Mouse (Mus musculus) forebrain, embryonic 12.5 days (tissue): ENCODE data around the gene 6030452D12Rik. TPM values are rescaled to one million over a fixed set of nuclear protein-coding genes. Genes with fewer than 3 reads are reported as not detected.

Source experiments
- ATAC-seq: fragments of 200-750 bp; cut with Nextera tagmentation; 2 replicates; pipeline ENCODE4 v1.8.0; 2017; ENCODE audit warnings: moderate TSS enrichment; ENCODE audit not compliant: low FRiP score
- H3K27ac ChIP-seq: fragments of 300-500 bp; sonication (generic); 2 replicates; pipeline ENCODE4 v1.5.1; 2016; ENCODE audit warnings: mild to moderate bottlenecking
- H3K27me3 ChIP-seq: fragments of 300-500 bp; sonication (generic); 2 replicates; pipeline ENCODE4 v1.6.1; 2016; ENCODE audit warnings: mild to moderate bottlenecking
- H3K36me3 ChIP-seq: fragments of 300-500 bp; sonication (generic); replicated peaks from 2 replicates; pipeline ENCODE4 v1.6.1; 2016; ENCODE audit warnings: mild to moderate bottlenecking
- H3K4me1 ChIP-seq: fragments of 300-500 bp; sonication (generic); 2 replicates; pipeline ENCODE4 v1.6.1; 2016
- H3K4me2 ChIP-seq: fragments of 300-500 bp; sonication (generic); 2 replicates; pipeline ENCODE4 v1.6.1; 2016; ENCODE audit warnings: mild to moderate bottlenecking, moderate library complexity
- H3K4me3 ChIP-seq: fragments of 300-500 bp; sonication (generic); replicated peaks from 2 replicates; pipeline ENCODE4 v1.5.1; 2016; ENCODE audit warnings: mild to moderate bottlenecking
- H3K9ac ChIP-seq: fragments of 300-500 bp; sonication (generic); 2 replicates; pipeline ENCODE4 v1.6.1; 2016; ENCODE audit warnings: mild to moderate bottlenecking
- H3K9me3 ChIP-seq: fragments of 300-500 bp; sonication (generic); 2 replicates; pipeline ENCODE4 v1.6.1; 2016
- WGBS: fragments of 180-500 bp; shearing (Covaris S2); methylation state at CpG from one replicate; pipeline ENCODE4 v1.1.7; 2016; 5-methylcytosine and 5-hydroxymethylcytosine counted together
- polyA plus RNA-seq: library from polyadenylated mRNA; unstranded; fragments of >200 nt; fragmentation: Nextera tagmentation; extraction: Ambion mirVana; gene quantifications from 2 replicates; pipeline ENCODE4 v1.2.1, GENCODE M21; 2016

Gene 6030452D12Rik
- polyA plus RNA-seq, 1 experiment from 2014 or later = not detected

- Histone ChIP-seq H3K36me3 (no peaks in the 10 kb centered on the region), H3K4me1 (no peaks in the 10 kb centered on the region), H3K27me3 (no peaks in the 10 kb centered on the region), H3K4me2 (no peak overlapping the region), H3K27ac (no peak overlapping the region), H3K9me3 (no peaks in the 10 kb centered on the region), H3K4me3 (no peak overlapping the region), H3K9ac (no peak overlapping the region)
- 94% methylated on average over 7 of the region's 7 CpGs for WGBS
- no peak for ATAC-seq
These were observed 46.4 kb downstream of the 6030452D12Rik start for GRCm38 (mm10) chr8:106546746-106547145.

- no peaks in the 10 kb centered on the region for H3K9me3 ChIP-seq
- H3K27ac ChIP-seq = no peak overlapping the region
- WGBS = 87% methylated on average over 10 of the region's 10 CpGs
- H3K4me1 ChIP-seq = no peaks in the 10 kb centered on the region
- no peak overlapping the region for H3K4me2 ChIP-seq
- H3K27me3 ChIP-seq = no peaks in the 10 kb centered on the region
- no peak overlapping the region for H3K9ac ChIP-seq
- no peak for ATAC-seq
- H3K36me3 ChIP-seq = no peaks in the 10 kb centered on the region
- H3K4me3 ChIP-seq = no peak overlapping the region
These were observed 48.1 kb downstream of the 6030452D12Rik start for GRCm38 (mm10) chr8:106548366-106548936.

- H3K4me3 ChIP-seq = no peak overlapping the region
- no peak overlapping the region for H3K9ac ChIP-seq
- H3K27me3 ChIP-seq = no peaks in the 10 kb centered on the region
- H3K4me2 ChIP-seq = no peak overlapping the region
- H3K4me1 ChIP-seq = no peaks in the 10 kb centered on the region
- H3K9me3 ChIP-seq = no peaks in the 10 kb centered on the region
- no peak overlapping the region for H3K27ac ChIP-seq
- ATAC-seq = no peak
- 98% methylated on average over 1 of the region's 1 CpGs for WGBS
- H3K36me3 ChIP-seq = no peaks in the 10 kb centered on the region
These were observed 50.6 kb downstream of the 6030452D12Rik start for GRCm38 (mm10) chr8:106550906-106551305.

- no peak overlapping the region for H3K4me3 ChIP-seq
- ATAC-seq = no peak
- no peak overlapping the region for H3K4me2 ChIP-seq
- WGBS = 95% methylated on average over 5 of the region's 5 CpGs
- no peak overlapping the region for H3K27ac ChIP-seq
- peaks cover 10% of the 10 kb centered on the region for H3K9me3 ChIP-seq
- no peaks in the 10 kb centered on the region for H3K36me3 ChIP-seq
- no peaks in the 10 kb centered on the region for H3K27me3 ChIP-seq
- H3K9ac ChIP-seq = no peak overlapping the region
- H3K4me1 ChIP-seq = no peaks in the 10 kb centered on the region
These were observed 53.7 kb downstream of the 6030452D12Rik start for GRCm38 (mm10) chr8:106554011-106554410.

GRCm38 (mm10) chr8:106556068-106556645 lies 55.8 kb downstream of the 6030452D12Rik start:
- Histone ChIP-seq H3K4me3 (no peak overlapping the region), H3K9ac (no peak overlapping the region), H3K4me1 (peaks cover 1% of the 10 kb centered on the region; the same call in 1 of the 2 replicates), H3K27me3 (no peaks in the 10 kb centered on the region), H3K36me3 (no peaks in the 10 kb centered on the region), H3K9me3 (peaks cover 10% of the 10 kb centered on the region), H3K27ac (no peak overlapping the region), H3K4me2 (no peak overlapping the region)
- ATAC-seq = no peak
- 83% methylated on average over 6 of the region's 7 CpGs for WGBS

Other genes with a start within 250 kb of the 6030452D12Rik start
- gene Smpd3, start 162.5 kb upstream of the 6030452D12Rik start, polyA plus RNA-seq = 24.4 and 30.0 TPM in 2 replicates
- gene Zfp90, start 85.2 kb upstream of the 6030452D12Rik start, polyA plus RNA-seq = 36.5 and 41.1 TPM in 2 replicates
- gene Cdh3, start 10.4 kb downstream of the 6030452D12Rik start, polyA plus RNA-seq = 2.5 and 3.5 TPM in 2 replicates
- gene Gm10073, start 72.9 kb downstream of the 6030452D12Rik start, polyA plus RNA-seq = 3.4 and 4.6 TPM in 2 replicates
- gene Cdh1, start 102.8 kb downstream of the 6030452D12Rik start, polyA plus RNA-seq = 3.9 and 4.2 TPM in 2 replicates
- 8.8 and 9.9 TPM in 2 replicates for gene Tango6, start 182.5 kb downstream of the 6030452D12Rik start, polyA plus RNA-seq